Mouse (Mus musculus) stomach, postnatal 0 days (tissue): ENCODE results near the gene Slc5a5.

ENCODE experiments used
- CTCF ChIP-seq: IDR thresholded peaks from 2 replicates; pipeline ENCODE4 v1.5.1; 2016; ENCODE audit warnings: antibody characterized with exemption, low read depth, mild to moderate bottlenecking, moderate library complexity
- EP300 ChIP-seq: optimal IDR thresholded peaks from 2 replicates; pipeline ENCODE3; 2016; ENCODE audit warnings: antibody characterized with exemption

DNA sequence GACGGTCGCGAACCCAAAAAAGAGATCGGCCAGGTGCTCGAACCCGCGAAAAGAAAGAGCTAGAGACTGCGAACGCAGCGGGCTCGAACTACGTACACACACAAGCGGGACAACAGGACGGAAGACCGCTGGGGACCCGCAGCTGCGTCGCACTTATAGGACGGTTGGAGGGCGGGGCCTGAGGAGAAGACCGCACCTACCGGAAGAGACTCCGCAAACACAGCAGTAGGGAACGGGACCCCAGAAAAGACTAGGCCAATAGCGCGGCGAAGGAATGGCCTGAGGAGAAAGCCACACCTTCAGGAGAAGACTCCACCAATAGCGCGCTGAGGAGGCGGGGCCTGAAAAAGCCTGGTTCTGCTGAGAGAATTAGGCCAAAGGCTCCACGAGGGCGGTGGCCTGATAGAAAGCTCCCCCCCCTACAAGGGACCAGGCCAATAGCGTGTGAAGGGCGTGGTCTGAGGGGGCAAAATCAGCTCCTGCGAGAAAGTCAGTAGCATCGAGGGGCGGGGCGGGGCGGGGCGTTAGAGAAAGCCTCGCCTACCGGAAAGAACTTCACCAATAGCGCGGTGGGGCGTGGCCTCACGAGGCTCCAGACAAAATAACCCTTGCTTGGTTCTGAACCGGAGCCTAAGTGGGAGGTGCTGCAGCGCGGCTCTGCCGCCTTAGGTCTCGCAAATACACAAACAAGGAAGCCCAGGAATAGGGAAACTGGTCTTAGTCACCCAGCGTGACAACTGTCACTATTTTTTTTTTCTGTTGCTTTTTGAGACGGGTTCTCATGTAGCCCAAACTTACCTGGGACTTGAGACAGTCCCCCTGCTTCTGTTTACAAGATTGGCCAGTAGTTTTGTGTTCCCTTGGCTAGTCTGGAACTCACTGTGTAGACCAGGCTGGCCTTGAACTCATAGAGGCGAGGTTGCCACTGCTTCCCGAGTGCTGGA is 52.9 kb downstream of the Slc5a5 start, which contains the start of gene Arrdc2:
- TF ChIP-seq CTCF, result peak; percentile 16; the same call in 1 of the 2 replicates
- peak; percentile 54 for TF ChIP-seq EP300
